Mouse (Mus musculus): ENCODE data around the gene Ankrd34a. TPM values are rescaled to one million over a fixed set of nuclear protein-coding genes. Genes with fewer than 3 reads are reported as not detected.
A peak's percentile ranks its signal among the peaks of the same experiment; 100 is the strongest.

The Ankrd34a gene
- total and polyA plus RNA-seq, 2 experiments from 2014 or later = 15.3 to 29.6 TPM

GRCm38 (mm10) chr3:96558159-96558558 lies 38.3 kb upstream of the Ankrd34a start:
- WGBS = under 1% methylated on average over 17 of the region's 17 CpGs
- Histone ChIP-seq H3K27ac (peak overlapping the region; percentile 87), H3K4me1 (ENCODE audit: insufficient read depth, low read length) (peaks cover 21% of the 10 kb centered on the region), H3K4me3 (ENCODE audit: low read length) (peak overlapping the region; percentile 73), H3K9ac (replicated peaks; ENCODE audit: low read length) (peak overlapping the region; percentile 90), H3K4me2 (ENCODE audit: low read depth, low read length) (peak overlapping the region; percentile 85), H3K36me3 (ENCODE audit: insufficient read depth, low read length) (peaks cover 15% of the 10 kb centered on the region), H3K27me3 (ENCODE audit: insufficient read depth, low read length) (no peaks in the 10 kb centered on the region), H3K9me3 (ENCODE audit: low read length) (no peaks in the 10 kb centered on the region)
- DNase-seq (ENCODE audit: low spot score) (peak; percentile 29), ATAC-seq (no peak)
- no peak for TF ChIP-seq CTCF (IDR thresholded peaks at IDR 0.05; ENCODE audit: low read depth)

GRCm38 (mm10) chr3:96558668-96559196 lies 37.7 kb upstream of the Ankrd34a start:
- Histone ChIP-seq H3K27ac (peak overlapping the region; percentile 87), H3K4me3 (ENCODE audit: low read length) (peak overlapping the region; percentile 73), H3K36me3 (ENCODE audit: insufficient read depth, low read length) (peaks cover 15% of the 10 kb centered on the region), H3K27me3 (ENCODE audit: insufficient read depth, low read length) (no peaks in the 10 kb centered on the region), H3K4me2 (ENCODE audit: low read depth, low read length) (peak overlapping the region; percentile 85), H3K9ac (replicated peaks; ENCODE audit: low read length) (peak overlapping the region; percentile 90), H3K4me1 (ENCODE audit: insufficient read depth, low read length) (peaks cover 21% of the 10 kb centered on the region), H3K9me3 (ENCODE audit: low read length) (no peaks in the 10 kb centered on the region)
- ATAC-seq (no peak), DNase-seq (ENCODE audit: low spot score) (no peak)
- WGBS = 23% methylated on average over 10 of the region's 10 CpGs
- TF ChIP-seq CTCF (IDR thresholded peaks at IDR 0.05; ENCODE audit: low read depth) = no peak

GRCm38 (mm10) chr3:96559398-96559910 lies 37.0 kb upstream of the Ankrd34a start:
- Histone ChIP-seq H3K4me3 (ENCODE audit: low read length) (peak overlapping the region; percentile 73), H3K27ac (no peak overlapping the region; the same call in 1 of the 2 replicates), H3K27me3 (ENCODE audit: insufficient read depth, low read length) (no peaks in the 10 kb centered on the region), H3K9ac (replicated peaks; ENCODE audit: low read length) (peak overlapping the region; percentile 90; the same call in 1 of the 2 replicates), H3K9me3 (ENCODE audit: low read length) (no peaks in the 10 kb centered on the region), H3K4me1 (ENCODE audit: insufficient read depth, low read length) (peaks cover 21% of the 10 kb centered on the region), H3K36me3 (ENCODE audit: insufficient read depth, low read length) (peaks cover 15% of the 10 kb centered on the region), H3K4me2 (ENCODE audit: low read depth, low read length) (peak overlapping the region; percentile 85)
- no peak for TF ChIP-seq CTCF (IDR thresholded peaks at IDR 0.05; ENCODE audit: low read depth)
- DNase-seq (ENCODE audit: low spot score) (no peak), ATAC-seq (no peak)
- 73% methylated on average over 12 of the region's 12 CpGs for WGBS

DNA sequence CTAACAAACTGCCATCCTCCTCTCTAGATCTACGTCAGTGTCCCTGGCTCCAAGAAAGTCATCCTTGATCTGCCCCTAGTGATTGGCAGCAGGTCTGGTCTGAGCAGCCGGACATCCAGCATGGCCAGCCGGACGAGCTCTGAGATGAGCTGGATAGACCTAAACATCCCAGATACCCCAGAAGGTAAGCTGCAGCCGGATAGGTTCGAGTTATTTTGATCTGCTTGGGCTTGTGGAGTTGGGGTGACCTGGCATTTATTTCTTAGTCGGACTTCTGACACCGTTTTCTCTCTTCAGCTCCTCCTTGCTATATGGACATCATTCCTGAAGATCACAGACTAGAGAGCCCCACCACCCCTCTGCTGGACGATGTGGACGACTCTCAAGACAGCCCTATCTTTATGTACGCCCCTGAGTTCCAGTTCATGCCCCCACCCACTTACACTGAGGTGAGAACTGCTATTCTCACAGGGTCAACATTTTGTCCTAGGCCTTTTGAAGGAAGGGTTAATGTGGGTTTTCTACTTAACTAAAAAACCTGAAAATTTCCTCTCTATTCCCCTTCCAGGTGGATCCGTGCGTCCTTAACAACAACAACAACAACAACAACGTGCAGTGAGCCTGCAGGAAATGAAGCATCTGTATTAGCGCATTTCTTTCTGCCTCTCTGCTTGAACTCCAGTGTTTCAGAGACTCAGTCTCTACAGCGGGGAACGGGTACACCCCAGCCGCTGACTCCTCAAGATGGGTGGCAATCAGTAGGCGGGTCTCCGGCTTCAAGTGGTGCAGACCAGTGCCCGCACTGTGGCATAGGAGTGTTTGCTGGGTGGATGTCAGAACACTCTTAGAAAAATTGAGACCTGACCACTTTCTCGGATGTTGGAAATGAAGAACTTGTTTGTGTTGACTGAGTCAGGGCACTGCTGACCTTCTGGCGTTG lies 36.3 kb upstream of the Ankrd34a start:
- WGBS = 78% methylated on average over 23 of the region's 23 CpGs
- H3K9ac ChIP-seq (replicated peaks; ENCODE audit: low read length) = peak overlapping the region; percentile 90; the same call in 1 of the 2 replicates

GRCm38 (mm10) chr3:96560881-96561668 lies 35.4 kb upstream of the Ankrd34a start:
- peak overlapping the region; percentile 85 for H3K4me2 ChIP-seq (ENCODE audit: low read depth, low read length)
- no peak for TF ChIP-seq CTCF (IDR thresholded peaks at IDR 0.05; ENCODE audit: low read depth)
- DNase-seq (ENCODE audit: low spot score) (no peak), ATAC-seq (no peak)
- peaks cover 15% of the 10 kb centered on the region for H3K36me3 ChIP-seq (ENCODE audit: insufficient read depth, low read length)
- H3K4me1 ChIP-seq (ENCODE audit: insufficient read depth, low read length) = peaks cover 13% of the 10 kb centered on the region; the same call in 1 of the 2 replicates
- H3K4me3 ChIP-seq (ENCODE audit: low read length) = peak overlapping the region; percentile 73
- no peaks in the 10 kb centered on the region for H3K27me3 ChIP-seq (ENCODE audit: insufficient read depth, low read length)
- no peak overlapping the region for H3K27ac ChIP-seq
- WGBS = 76% methylated on average over 9 of the region's 9 CpGs
- 0 out of 2 replicates have a peak overlapping the region, but pooled peaks have one; percentile 1 for H3K9ac ChIP-seq (replicated peaks; ENCODE audit: low read length)
- H3K9me3 ChIP-seq (ENCODE audit: low read length) = no peaks in the 10 kb centered on the region

More for the DNA sequence above, 36.3 kb upstream of the Ankrd34a start:
- H3K4me1 ChIP-seq (ENCODE audit: insufficient read depth, low read length) = peaks cover 17% of the 10 kb centered on the region
- TF ChIP-seq CTCF (IDR thresholded peaks at IDR 0.05; ENCODE audit: low read depth) = no peak
- ATAC-seq = no peak
- H3K4me3 ChIP-seq (ENCODE audit: low read length) = peak overlapping the region; percentile 73
- H3K27ac ChIP-seq = no peak overlapping the region
- H3K4me2 ChIP-seq (ENCODE audit: low read depth, low read length) = peak overlapping the region; percentile 85
- DNase-seq (ENCODE audit: low spot score) = no peak
- no peaks in the 10 kb centered on the region for H3K9me3 ChIP-seq (ENCODE audit: low read length)
- no peaks in the 10 kb centered on the region for H3K27me3 ChIP-seq (ENCODE audit: insufficient read depth, low read length)
- H3K36me3 ChIP-seq (ENCODE audit: insufficient read depth, low read length) = peaks cover 15% of the 10 kb centered on the region
